Mouse (Mus musculus) hindbrain, embryonic 11.5 days (tissue): Measurements from ENCODE around the gene Wdr18. TPM values are rescaled to one million over a fixed set of nuclear protein-coding genes. Genes with fewer than 3 reads are reported as not detected.
A peak's percentile ranks its signal among the peaks of the same experiment; 100 is the strongest.

ENCODE experiments used
- ATAC-seq: fragments of 200-750 bp; cut with Nextera tagmentation; 2 replicates; pipeline ENCODE4 v1.8.0; 2017; ENCODE audit warnings: mild to moderate bottlenecking, moderate TSS enrichment, moderate library complexity; ENCODE audit not compliant: low FRiP score
- DNase-seq: peaks from one replicate; pipeline ENCODE4 v3.0.0-alpha.2; 2015; ENCODE audit warnings: low spot score
- H3K27ac ChIP-seq: fragments of 300-500 bp; sonication (generic); 2 replicates; pipeline ENCODE4 v1.5.1; 2014; ENCODE audit warnings: mild to moderate bottlenecking, low read depth, low read length
- H3K27me3 ChIP-seq: fragments of 300-500 bp; sonication (generic); 2 replicates; pipeline ENCODE4 v1.6.1; 2014; ENCODE audit warnings: mild to moderate bottlenecking, low read length, moderate library complexity, mixed read lengths; ENCODE audit not compliant: control insufficient read depth, insufficient read depth
- H3K36me3 ChIP-seq: fragments of 300-500 bp; sonication (generic); 2 replicates; pipeline ENCODE4 v1.6.1; 2014; ENCODE audit warnings: mild to moderate bottlenecking, low read length, moderate library complexity, mixed read lengths; ENCODE audit not compliant: control insufficient read depth, insufficient read depth
- H3K4me1 ChIP-seq: fragments of 300-500 bp; sonication (generic); replicated peaks from 2 replicates; pipeline ENCODE4 v1.6.1; 2014; ENCODE audit warnings: low read length, mixed read lengths; ENCODE audit not compliant: control insufficient read depth, insufficient read depth
- H3K4me2 ChIP-seq: fragments of 300-500 bp; sonication (generic); replicated peaks from 2 replicates; pipeline ENCODE4 v1.6.1; 2014; ENCODE audit warnings: mild to moderate bottlenecking, low read depth, low read length
- H3K4me3 ChIP-seq: fragments of 300-500 bp; sonication (generic); 2 replicates; pipeline ENCODE4 v1.5.1; 2014; ENCODE audit warnings: low read depth, low read length
- H3K9ac ChIP-seq: fragments of 300-500 bp; sonication (generic); 2 replicates; pipeline ENCODE4 v1.6.1; 2014; ENCODE audit warnings: low read depth, low read length
- H3K9me3 ChIP-seq: fragments of 300-500 bp; sonication (generic); 2 replicates; pipeline ENCODE4 v1.6.1; 2016; ENCODE audit warnings: low read length; ENCODE audit not compliant: control insufficient read depth
- WGBS: fragments of 180-500 bp; shearing (Covaris S2); extraction: QIAGEN DNeasy Blood & Tissue Kit; methylation state at CpG from one replicate; pipeline ENCODE4 v1.1.7; 2014; 5-methylcytosine and 5-hydroxymethylcytosine counted together
- polyA plus RNA-seq: library from polyadenylated mRNA; unstranded; fragments of >200 nt; fragmentation: Nextera tagmentation; extraction: Ambion mirVana; gene quantifications from 2 replicates; pipeline ENCODE4 v1.2.1, GENCODE M21; 2014

Wdr18 gene
- polyA plus RNA-seq: 94.7 and 102 TPM in 2 replicates

DNA sequence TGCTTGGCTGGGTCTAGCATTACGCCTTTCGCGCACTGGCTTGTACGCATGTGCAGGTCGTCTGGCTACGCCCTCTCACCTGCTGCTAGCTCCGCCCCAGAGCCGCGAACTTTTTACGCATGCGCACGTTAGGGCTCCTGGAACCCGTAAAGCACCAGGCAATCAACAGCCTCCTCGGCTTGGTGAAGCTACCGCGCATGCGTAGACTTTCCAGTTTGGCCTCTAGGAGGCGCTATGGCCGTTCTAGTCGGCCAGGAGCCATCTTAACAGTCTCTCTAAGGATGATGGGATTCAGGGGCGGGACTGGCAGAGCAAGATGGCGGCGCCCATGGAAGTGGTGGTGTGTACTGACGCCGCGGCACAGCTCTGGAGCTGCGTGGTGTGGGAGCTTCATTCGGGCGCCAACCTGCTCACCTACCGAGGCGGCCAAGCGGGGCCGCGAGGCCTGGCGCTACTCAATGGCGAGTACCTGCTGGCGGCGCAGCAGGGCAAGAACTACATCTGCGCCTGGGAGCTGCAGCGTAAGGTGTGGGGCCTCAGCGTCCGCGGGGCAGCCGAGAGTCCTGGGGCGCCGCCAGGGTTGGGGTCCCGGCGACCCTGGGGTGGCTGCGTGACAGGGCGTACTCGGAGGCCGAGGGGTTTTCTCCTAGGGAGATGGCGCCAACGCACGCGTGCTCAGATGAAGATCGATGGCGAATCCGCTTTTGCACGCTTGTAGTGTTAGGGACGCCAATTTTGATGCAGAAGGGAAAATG, at the start of gene Wdr18:
Gene Wdr18, plus strand, starts transcription at position 306 of the 755 bp plus-strand sequence.
- Histone ChIP-seq H3K4me1 (peaks cover 6% of the 10 kb centered on the region; the same call in 1 of the 2 replicates), H3K27ac (peak within 1 kb of the TSS; percentile 62; the same call in 1 of the 2 replicates)

DNA sequence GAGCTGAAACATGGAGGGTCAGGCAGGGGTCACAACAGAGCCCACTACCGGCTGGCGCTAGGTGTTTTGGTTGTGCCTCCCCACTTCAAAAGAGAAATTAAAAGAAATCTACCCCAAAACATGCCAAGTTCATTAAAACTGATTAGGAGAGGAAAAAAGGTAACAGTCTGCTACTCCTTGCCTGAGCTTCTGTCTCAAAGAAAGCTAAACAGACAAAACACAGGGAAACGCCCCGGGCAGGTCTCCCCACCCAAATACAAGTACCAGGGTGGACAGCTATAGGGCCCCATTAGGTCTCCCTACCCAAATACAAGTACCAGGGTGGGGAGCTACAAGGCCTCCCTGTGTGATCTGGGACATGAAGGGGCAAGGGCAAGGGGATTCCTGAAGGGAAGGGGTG, 49.4 kb upstream of the Wdr18 start, which contains the start of gene Gm26602:
Gene Gm26602, plus strand, starts transcription at position 301 of the 400 bp plus-strand sequence.
- no peaks in the 10 kb centered on the region for H3K36me3 ChIP-seq
- H3K27ac ChIP-seq: no peak within 1 kb of the TSS
- H3K4me1 ChIP-seq: 0 out of 2 replicates have a peak, but pooled peaks cover 4% of the 10 kb centered on the region
- 92% methylated on average over 4 of the region's 4 CpGs for WGBS
- DNase-seq: no peak
- ATAC-seq: no peak
- no peaks in the 10 kb centered on the region for H3K27me3 ChIP-seq
- H3K4me2 ChIP-seq: no peak within 1 kb of the TSS
- no peak within 1 kb of the TSS for H3K4me3 ChIP-seq
- no peaks in the 10 kb centered on the region for H3K9me3 ChIP-seq
- no peak within 1 kb of the TSS for H3K9ac ChIP-seq

More for the DNA sequence above, at the start of gene Wdr18:
- DNase-seq (peak; percentile 100), ATAC-seq (peak; percentile 96)
- H3K27me3 ChIP-seq: no peaks in the 10 kb centered on the region
- peak within 1 kb of the TSS; percentile 81 for H3K4me2 ChIP-seq
- peak within 1 kb of the TSS; percentile 79 for H3K9ac ChIP-seq
- 1% methylated on average over 61 of the region's 61 CpGs for WGBS
- peak within 1 kb of the TSS; percentile 98 for H3K4me3 ChIP-seq
- H3K9me3 ChIP-seq: no peaks in the 10 kb centered on the region
- peaks cover 9% of the 10 kb centered on the region; the same call in 1 of the 2 replicates for H3K36me3 ChIP-seq

DNA sequence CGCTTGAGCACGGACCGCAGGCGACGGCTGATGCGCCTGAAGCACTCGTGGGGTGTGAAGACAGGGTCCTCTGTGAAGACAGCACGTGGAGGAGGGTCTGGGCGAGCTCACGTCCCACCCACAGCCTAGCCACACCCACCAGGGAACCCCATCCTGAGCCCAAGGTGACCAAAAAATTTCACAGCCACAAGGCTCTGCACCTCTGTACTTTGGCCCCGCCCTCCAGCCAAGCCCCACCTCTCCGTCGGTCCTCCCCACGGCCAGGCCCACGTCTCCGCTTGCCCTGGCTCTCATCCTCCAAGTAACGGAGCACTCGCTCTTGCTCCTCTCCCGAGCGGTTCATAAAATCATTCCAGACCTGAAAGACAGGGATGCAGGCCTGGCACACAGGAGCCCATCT, 47.5 kb upstream of the Wdr18 start:
- H3K9me3 ChIP-seq: no peaks in the 10 kb centered on the region
- no peak overlapping the region for H3K27ac ChIP-seq
- DNase-seq (no peak), ATAC-seq (no peak)
- no peak overlapping the region for H3K9ac ChIP-seq
- WGBS: 71% methylated on average over 20 of the region's 20 CpGs
- no peak overlapping the region for H3K4me3 ChIP-seq
- no peak overlapping the region for H3K4me2 ChIP-seq
- H3K36me3 ChIP-seq: no peaks in the 10 kb centered on the region
- peaks cover 8% of the 10 kb centered on the region for H3K4me1 ChIP-seq
- H3K27me3 ChIP-seq: peaks cover under 1% of the 10 kb centered on the region

DNA sequence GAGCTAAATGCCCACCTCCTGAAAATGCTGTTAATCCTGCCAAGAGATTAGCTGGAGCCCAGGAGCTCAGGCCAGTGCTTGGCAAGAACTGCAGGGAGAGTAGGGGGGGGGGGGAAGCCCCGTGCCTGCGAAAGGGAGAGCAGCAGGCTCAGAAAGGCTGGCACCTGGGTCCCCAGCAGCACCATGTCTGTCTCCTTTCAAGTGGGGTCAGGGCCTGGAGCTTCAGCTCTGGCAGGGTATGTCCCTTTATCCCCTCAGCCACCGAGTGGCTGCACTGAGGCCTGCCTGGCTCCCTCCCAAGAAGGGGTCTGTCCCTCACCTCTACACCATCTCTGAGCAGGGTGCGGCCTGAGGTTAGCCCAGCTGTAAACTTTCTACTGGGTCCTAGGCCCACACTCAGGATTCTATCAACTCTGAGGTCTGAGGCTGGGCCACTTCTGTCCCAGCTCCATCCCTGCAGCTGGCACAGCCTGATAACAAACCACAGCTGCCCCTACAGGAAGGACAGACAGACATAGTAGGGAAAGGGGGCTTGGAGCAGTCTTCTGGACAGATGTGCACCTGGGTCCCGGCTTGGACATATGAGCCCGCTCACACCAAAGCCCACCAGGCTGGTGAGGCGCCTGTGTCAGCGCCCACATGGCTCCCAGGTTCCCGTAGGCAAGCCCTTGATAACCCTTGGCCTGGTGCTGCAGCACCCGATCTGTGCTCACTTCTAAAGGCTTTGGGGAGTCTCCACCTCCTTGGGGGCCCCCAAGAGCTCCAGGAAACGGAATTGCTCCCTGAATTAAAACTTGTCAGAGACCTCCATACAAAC, 45.6 kb upstream of the Wdr18 start:
- no peaks in the 10 kb centered on the region for H3K36me3 ChIP-seq
- no peak for DNase-seq
- H3K4me1 ChIP-seq: peaks cover 12% of the 10 kb centered on the region
- no peak for ATAC-seq
- H3K9ac ChIP-seq: no peak overlapping the region
- peaks cover 20% of the 10 kb centered on the region for H3K27me3 ChIP-seq
- 79% methylated on average over 9 of the region's 11 CpGs for WGBS
- H3K27ac ChIP-seq: no peak overlapping the region
- H3K4me2 ChIP-seq: no peak overlapping the region; the same call in 1 of the 2 replicates
- peak overlapping the region; percentile 10; the same call in 1 of the 2 replicates for H3K4me3 ChIP-seq
- H3K9me3 ChIP-seq: no peaks in the 10 kb centered on the region

DNA sequence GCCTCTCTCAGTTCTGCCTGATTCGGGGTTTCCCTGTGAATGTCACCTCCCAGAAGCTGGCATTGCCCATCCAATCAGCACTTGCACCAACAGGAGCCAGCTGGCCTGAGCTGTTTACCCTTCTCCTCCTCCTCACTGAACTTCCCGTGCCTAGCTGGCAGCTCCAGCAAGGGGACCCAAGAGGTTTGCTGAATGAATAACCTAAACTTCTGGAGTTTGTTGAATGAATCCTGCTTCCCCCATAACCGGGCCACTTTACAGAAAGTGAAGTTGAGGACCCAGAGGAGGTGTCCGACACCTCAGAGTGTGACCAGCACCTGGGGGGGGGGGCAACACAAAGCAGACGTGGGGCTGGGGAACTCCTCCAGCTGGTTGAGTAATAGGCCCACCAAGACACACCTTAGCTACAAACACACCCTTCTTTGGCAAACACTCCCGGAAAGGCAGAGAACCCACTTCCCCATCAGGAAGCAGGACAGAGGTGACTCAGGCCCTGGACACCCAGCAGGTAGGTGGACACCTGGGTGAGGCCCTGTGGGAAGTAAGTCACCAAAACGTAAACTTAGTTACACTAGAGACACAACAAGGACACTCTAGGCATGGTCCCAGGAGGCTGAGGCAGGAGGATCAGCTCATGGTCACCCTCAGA, 44.9 kb upstream of the Wdr18 start:
- no peak overlapping the region for H3K27ac ChIP-seq
- no peaks in the 10 kb centered on the region for H3K9me3 ChIP-seq
- peak overlapping the region; percentile 6; the same call in 1 of the 2 replicates for H3K4me2 ChIP-seq
- 79% methylated on average over 7 of the region's 7 CpGs for WGBS
- no peak overlapping the region for H3K4me3 ChIP-seq
- H3K27me3 ChIP-seq: peaks cover 27% of the 10 kb centered on the region
- no peaks in the 10 kb centered on the region for H3K36me3 ChIP-seq
- peaks cover 14% of the 10 kb centered on the region for H3K4me1 ChIP-seq
- ATAC-seq (no peak), DNase-seq (no peak)
- H3K9ac ChIP-seq: no peak overlapping the region

DNA sequence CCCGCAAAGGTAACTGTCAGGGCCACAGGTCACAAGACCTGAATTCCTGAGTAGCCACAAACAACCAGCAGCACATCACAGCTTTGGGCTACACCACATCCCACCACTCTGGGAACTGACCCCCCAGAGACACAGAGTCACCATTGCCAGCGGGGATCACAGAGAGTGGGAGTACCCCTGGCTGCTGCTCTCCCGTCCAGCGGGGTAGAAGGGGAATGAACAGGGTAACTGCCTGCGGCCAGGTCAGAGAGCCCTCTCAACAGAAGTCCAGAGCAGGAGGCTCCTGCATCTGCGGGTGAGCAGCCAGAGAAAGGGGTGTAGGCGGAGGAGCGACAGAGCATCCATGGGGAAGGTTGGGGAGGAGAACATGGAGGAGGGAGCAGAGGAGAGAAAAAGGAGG, 43.9 kb upstream of the Wdr18 start:
- DNase-seq (no peak), ATAC-seq (no peak; the same call in 1 of the 2 replicates)
- WGBS: 5% methylated on average over 8 of the region's 8 CpGs
- H3K4me2 ChIP-seq: peak overlapping the region; percentile 92
- no peak overlapping the region for H3K27ac ChIP-seq
- peaks cover 38% of the 10 kb centered on the region for H3K27me3 ChIP-seq
- H3K9ac ChIP-seq: peak overlapping the region; percentile 91
- no peaks in the 10 kb centered on the region for H3K36me3 ChIP-seq
- no peaks in the 10 kb centered on the region for H3K9me3 ChIP-seq
- peak overlapping the region; percentile 82 for H3K4me3 ChIP-seq
- H3K4me1 ChIP-seq: peaks cover 20% of the 10 kb centered on the region

DNA sequence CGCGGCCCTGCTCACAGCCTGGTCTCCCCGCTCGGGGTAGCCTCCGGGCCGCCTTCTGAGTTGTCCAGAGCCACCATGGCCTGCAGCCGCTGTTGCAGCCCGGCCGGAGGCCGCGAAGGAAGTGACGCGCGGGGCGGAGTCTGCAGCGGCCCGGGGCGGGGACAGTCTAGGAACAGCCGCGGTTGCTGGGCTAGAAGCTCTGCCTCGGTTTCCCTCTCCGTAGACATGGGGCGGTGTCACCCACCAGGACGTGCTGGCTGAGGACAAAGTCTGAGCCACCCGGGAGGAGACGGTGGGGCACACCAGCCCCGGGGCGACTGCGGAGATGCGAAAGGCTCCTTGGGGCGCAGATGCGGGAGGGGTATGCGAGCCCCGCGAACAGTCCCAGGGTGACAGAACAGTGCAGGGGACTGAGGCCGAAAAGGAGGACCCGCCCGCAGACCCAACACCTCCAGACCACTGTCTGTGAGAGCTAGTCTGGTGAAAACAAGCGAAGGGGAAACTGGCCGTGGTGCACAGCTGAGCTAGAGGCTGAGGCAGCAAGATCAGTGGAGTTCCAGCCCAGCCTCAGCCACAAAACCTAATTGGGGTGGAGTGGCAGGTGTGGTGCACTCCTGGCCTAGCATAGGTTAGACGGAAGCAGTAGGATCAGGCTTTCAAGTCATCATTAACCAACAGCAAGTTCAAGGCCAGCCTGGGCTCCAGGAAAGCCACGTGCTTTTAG, 43.0 kb upstream of the Wdr18 start, which contains the start of gene Kiss1r:
Gene Kiss1r, plus strand, starts transcription at position 164 of the 724 bp plus-strand sequence.
- H3K4me3 ChIP-seq: peak within 1 kb of the TSS; percentile 82
- H3K36me3 ChIP-seq: no peaks in the 10 kb centered on the region
- peaks cover 46% of the 10 kb centered on the region for H3K27me3 ChIP-seq
- peak within 1 kb of the TSS; percentile 91 for H3K9ac ChIP-seq
- DNase-seq (peak; percentile 89), ATAC-seq (peak; percentile 83)
- no peaks in the 10 kb centered on the region for H3K9me3 ChIP-seq
- H3K4me2 ChIP-seq: peak within 1 kb of the TSS; percentile 92
- H3K27ac ChIP-seq: peak within 1 kb of the TSS; percentile 39; the same call in 1 of the 2 replicates
- 2% methylated on average over 41 of the region's 42 CpGs for WGBS
- H3K4me1 ChIP-seq: peaks cover 26% of the 10 kb centered on the region
